Mouse (Mus musculus) liver, embryonic 11.5 days (tissue): ENCODE results near the gene Sacs. TPM values are rescaled to one million over a fixed set of nuclear protein-coding genes. Genes with fewer than 3 reads are reported as not detected.

Experiments used
- ATAC-seq: fragments of 200-750 bp; cut with Nextera tagmentation; replicated peaks from 2 replicates; pipeline ENCODE4 v1.8.0; 2017; ENCODE audit warnings: moderate number of reproducible peaks, mild to moderate bottlenecking, moderate TSS enrichment, moderate library complexity; ENCODE audit not compliant: low FRiP score
- DNase-seq: peaks from one replicate; pipeline ENCODE4 v3.0.0-alpha.2; 2017; ENCODE audit warnings: low spot score
- H3K27ac ChIP-seq: fragments of 300-500 bp; sonication (generic); 2 replicates; pipeline ENCODE4 v1.5.1; 2014; ENCODE audit warnings: mild to moderate bottlenecking, low read depth, low read length, control low read depth
- H3K27me3 ChIP-seq: fragments of 300-500 bp; sonication (generic); replicated peaks from 2 replicates; pipeline ENCODE4 v1.6.1; 2014; ENCODE audit warnings: low read length, mixed read lengths; ENCODE audit not compliant: control insufficient read depth, insufficient read depth
- H3K36me3 ChIP-seq: fragments of 300-500 bp; sonication (generic); 2 replicates; pipeline ENCODE4 v1.6.1; 2014; ENCODE audit warnings: mild to moderate bottlenecking, low read length, moderate library complexity, mixed read lengths; ENCODE audit not compliant: control insufficient read depth, insufficient read depth
- H3K4me1 ChIP-seq: fragments of 300-500 bp; sonication (generic); replicated peaks from 2 replicates; pipeline ENCODE4 v1.6.1; 2014; ENCODE audit warnings: low read length, mixed read lengths; ENCODE audit not compliant: control insufficient read depth, insufficient read depth
- H3K4me2 ChIP-seq: fragments of 300-500 bp; sonication (generic); 2 replicates; pipeline ENCODE4 v1.6.1; 2014; ENCODE audit warnings: mild to moderate bottlenecking, control low read depth, moderate library complexity
- H3K4me3 ChIP-seq: fragments of 300-500 bp; sonication (generic); 2 replicates; pipeline ENCODE4 v1.5.1; 2014; ENCODE audit warnings: low read depth, low read length, control low read depth
- H3K9ac ChIP-seq: fragments of 300-500 bp; sonication (generic); 2 replicates; pipeline ENCODE4 v1.6.1; 2014; ENCODE audit warnings: low read depth, low read length, control low read depth
- H3K9me3 ChIP-seq: fragments of 300-500 bp; sonication (generic); 2 replicates; pipeline ENCODE4 v1.6.1; 2016; ENCODE audit warnings: low read length, inconsistent platforms, mixed read lengths; ENCODE audit not compliant: control insufficient read depth
- WGBS: fragments of 180-500 bp; shearing (Covaris S2); extraction: QIAGEN DNeasy Blood & Tissue Kit; methylation state at CpG from one replicate; pipeline ENCODE4 v1.1.7; 2014; 5-methylcytosine and 5-hydroxymethylcytosine counted together
- polyA plus RNA-seq: library from polyadenylated mRNA; unstranded; fragments of >200 nt; fragmentation: Nextera tagmentation; extraction: Ambion mirVana; gene quantifications from 2 replicates; pipeline ENCODE4 v1.2.1, GENCODE M21; 2014

Sacs gene
- polyA plus RNA-seq, 1 experiment from 2014 or later, result 3.5 TPM

- DNase-seq (no peak), ATAC-seq (no peak)
- 76% methylated on average over 5 of the region's 5 CpGs for WGBS
- H3K9me3 ChIP-seq, result no peaks in the 10 kb centered on the region
- no peaks in the 10 kb centered on the region; the same call in 1 of the 2 replicates for H3K27me3 ChIP-seq
- no peaks in the 10 kb centered on the region for H3K36me3 ChIP-seq
- peaks cover 2% of the 10 kb centered on the region; the same call in 1 of the 2 replicates for H3K4me1 ChIP-seq
- no peak overlapping the region for H3K9ac ChIP-seq
- no peak overlapping the region for H3K27ac ChIP-seq
- no peak overlapping the region for H3K4me2 ChIP-seq
- H3K4me3 ChIP-seq, result no peak overlapping the region
Observed at GRCm38 (mm10) chr14:61171261-61171970, 33.2 kb downstream of the Sacs start.

GRCm38 (mm10) chr14:61172548-61173158 is 34.4 kb downstream of the Sacs start:
- peak overlapping the region; percentile 86 for H3K27ac ChIP-seq
- peak overlapping the region; percentile 80 for H3K4me3 ChIP-seq
- H3K36me3 ChIP-seq, result no peaks in the 10 kb centered on the region
- no peaks in the 10 kb centered on the region; the same call in 1 of the 2 replicates for H3K27me3 ChIP-seq
- ATAC-seq (peak; percentile 100), DNase-seq (peak; percentile 99)
- WGBS, result under 1% methylated on average over 50 of the region's 52 CpGs
- H3K9ac ChIP-seq, result peak overlapping the region; percentile 78
- H3K9me3 ChIP-seq, result no peaks in the 10 kb centered on the region
- H3K4me1 ChIP-seq, result peaks cover 2% of the 10 kb centered on the region; the same call in 1 of the 2 replicates
- peak overlapping the region; percentile 59 for H3K4me2 ChIP-seq

- Histone ChIP-seq H3K9me3 (no peaks in the 10 kb centered on the region), H3K9ac (peak overlapping the region; percentile 78), H3K4me3 (peak overlapping the region; percentile 80), H3K27me3 (no peaks in the 10 kb centered on the region; the same call in 1 of the 2 replicates), H3K27ac (peak overlapping the region; percentile 86), H3K36me3 (no peaks in the 10 kb centered on the region), H3K4me1 (peaks cover 2% of the 10 kb centered on the region; the same call in 1 of the 2 replicates), H3K4me2 (peak overlapping the region; percentile 59)
- peak; percentile 51 for ATAC-seq
- DNase-seq, result no peak
- WGBS, result under 1% methylated on average over 37 of the region's 37 CpGs
Observed at GRCm38 (mm10) chr14:61173229-61173628, 35.0 kb downstream of the Sacs start.

GRCm38 (mm10) chr14:61191904-61192303 is 53.6 kb downstream of the Sacs start:
- Histone ChIP-seq H3K36me3 (peaks cover 9% of the 10 kb centered on the region; the same call in 1 of the 2 replicates), H3K27me3 (no peaks in the 10 kb centered on the region), H3K9me3 (no peaks in the 10 kb centered on the region), H3K4me1 (no peaks in the 10 kb centered on the region), H3K27ac (no peak overlapping the region), H3K9ac (no peak overlapping the region), H3K4me3 (no peak overlapping the region), H3K4me2 (no peak overlapping the region)
- no peak for DNase-seq
- WGBS, result 89% methylated on average over 7 of the region's 7 CpGs
- no peak for ATAC-seq

- Histone ChIP-seq H3K4me1 (no peaks in the 10 kb centered on the region), H3K9ac (no peak overlapping the region), H3K27me3 (no peaks in the 10 kb centered on the region), H3K4me2 (no peak overlapping the region), H3K9me3 (no peaks in the 10 kb centered on the region), H3K36me3 (peaks cover 12% of the 10 kb centered on the region; the same call in 1 of the 2 replicates), H3K27ac (no peak overlapping the region), H3K4me3 (no peak overlapping the region)
- ATAC-seq (no peak), DNase-seq (no peak)
- WGBS, result 80% methylated on average over 10 of the region's 10 CpGs
Observed at GRCm38 (mm10) chr14:61192326-61192725, 54.1 kb downstream of the Sacs start.

GRCm38 (mm10) chr14:61194416-61194815 is 56.2 kb downstream of the Sacs start:
- Histone ChIP-seq H3K9ac (no peak overlapping the region), H3K27ac (no peak overlapping the region), H3K27me3 (no peaks in the 10 kb centered on the region), H3K4me1 (no peaks in the 10 kb centered on the region), H3K4me3 (no peak overlapping the region), H3K36me3 (peaks cover 12% of the 10 kb centered on the region; the same call in 1 of the 2 replicates), H3K4me2 (no peak overlapping the region), H3K9me3 (no peaks in the 10 kb centered on the region)
- WGBS, result 93% methylated on average over 4 of the region's 4 CpGs
- no peak for ATAC-seq
- no peak for DNase-seq

- H3K36me3 ChIP-seq, result peaks cover 11% of the 10 kb centered on the region
- ATAC-seq, result no peak
- H3K4me2 ChIP-seq, result no peak overlapping the region
- no peaks in the 10 kb centered on the region for H3K27me3 ChIP-seq
- no peak overlapping the region for H3K9ac ChIP-seq
- WGBS, result 89% methylated on average over 5 of the region's 5 CpGs
- H3K4me3 ChIP-seq, result no peak overlapping the region
- DNase-seq, result no peak
- no peaks in the 10 kb centered on the region for H3K4me1 ChIP-seq
- H3K27ac ChIP-seq, result no peak overlapping the region
- peaks cover 26% of the 10 kb centered on the region for H3K9me3 ChIP-seq
Observed at GRCm38 (mm10) chr14:61210111-61210510, 71.9 kb downstream of the Sacs start.

- H3K9me3 ChIP-seq, result peaks cover 21% of the 10 kb centered on the region
- ATAC-seq (no peak), DNase-seq (no peak)
- H3K27ac ChIP-seq, result no peak overlapping the region
- no peaks in the 10 kb centered on the region for H3K4me1 ChIP-seq
- H3K36me3 ChIP-seq, result 0 out of 2 replicates have a peak, but pooled peaks cover 5% of the 10 kb centered on the region
- H3K4me2 ChIP-seq, result no peak overlapping the region
- H3K9ac ChIP-seq, result no peak overlapping the region
- H3K27me3 ChIP-seq, result no peaks in the 10 kb centered on the region
- H3K4me3 ChIP-seq, result no peak overlapping the region
- WGBS, result 92% methylated on average over 6 of the region's 6 CpGs
Observed at GRCm38 (mm10) chr14:61211754-61212153, 73.5 kb downstream of the Sacs start.
